Mouse (Mus musculus): Measurements from ENCODE around the gene 2610318N02Rik.

GRCm38 (mm10) chr16:17086669-17087193 lies 38.2 kb downstream of the 2610318N02Rik start:
- TF ChIP-seq CTCF (IDR thresholded peaks at IDR 0.05; ENCODE audit: low read depth, low read length) = no peak
- no peak for TF ChIP-seq EP300 (IDR thresholded peaks at IDR 0.05; ENCODE audit: insufficient read depth, low read depth, low read length)
